Mouse (Mus musculus): ENCODE measurements around the gene Vmp1. TPM values are rescaled to one million over a fixed set of nuclear protein-coding genes. Genes with fewer than 3 reads are reported as not detected.

Gene Vmp1
- polyA plus RNA-seq (2017; shearing (Covaris generic)), result 179 TPM

DNA sequence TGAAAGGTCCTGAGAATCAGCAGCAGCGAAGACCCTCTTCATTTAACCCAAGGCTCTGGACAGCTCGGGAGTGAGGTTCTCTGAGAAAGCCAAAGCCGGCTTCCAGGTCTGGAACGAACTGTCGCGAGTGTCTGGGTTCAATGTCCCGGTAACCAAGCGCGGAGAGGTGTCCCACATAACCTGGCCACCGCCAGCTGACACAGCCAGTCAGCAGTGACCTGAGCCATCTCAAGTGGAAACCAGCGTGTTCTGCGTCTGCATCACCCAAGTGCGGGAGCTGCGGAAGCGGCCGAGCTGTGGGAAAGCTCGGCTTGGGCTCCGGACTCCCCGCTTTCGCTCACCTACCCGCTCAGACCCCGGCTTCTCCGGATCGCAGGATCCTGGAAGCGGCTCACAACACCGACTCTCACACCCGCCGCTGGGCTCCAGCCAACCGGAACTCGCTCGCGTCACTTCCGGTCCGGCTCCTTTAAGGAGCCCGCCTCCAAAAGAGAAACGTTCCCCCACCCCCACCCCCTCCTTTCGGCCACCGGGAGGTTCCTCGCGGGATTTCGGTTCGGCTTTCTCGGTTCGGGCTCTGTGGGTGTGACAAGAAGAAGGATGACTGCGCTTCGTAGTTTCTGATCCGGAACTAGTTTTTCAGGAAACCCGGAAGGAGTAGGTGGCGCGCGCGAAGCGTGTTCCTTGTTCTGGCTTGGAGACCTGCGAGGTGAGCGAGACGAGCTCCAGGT, at the start of gene Vmp1, which contains the start of gene Ptrh2:
TSS of gene Vmp1 (minus strand) at position 442 of the 731 bp plus-strand sequence.
TSS of gene Ptrh2 (plus strand) at position 591 of the 731 bp plus-strand sequence.

DNA sequence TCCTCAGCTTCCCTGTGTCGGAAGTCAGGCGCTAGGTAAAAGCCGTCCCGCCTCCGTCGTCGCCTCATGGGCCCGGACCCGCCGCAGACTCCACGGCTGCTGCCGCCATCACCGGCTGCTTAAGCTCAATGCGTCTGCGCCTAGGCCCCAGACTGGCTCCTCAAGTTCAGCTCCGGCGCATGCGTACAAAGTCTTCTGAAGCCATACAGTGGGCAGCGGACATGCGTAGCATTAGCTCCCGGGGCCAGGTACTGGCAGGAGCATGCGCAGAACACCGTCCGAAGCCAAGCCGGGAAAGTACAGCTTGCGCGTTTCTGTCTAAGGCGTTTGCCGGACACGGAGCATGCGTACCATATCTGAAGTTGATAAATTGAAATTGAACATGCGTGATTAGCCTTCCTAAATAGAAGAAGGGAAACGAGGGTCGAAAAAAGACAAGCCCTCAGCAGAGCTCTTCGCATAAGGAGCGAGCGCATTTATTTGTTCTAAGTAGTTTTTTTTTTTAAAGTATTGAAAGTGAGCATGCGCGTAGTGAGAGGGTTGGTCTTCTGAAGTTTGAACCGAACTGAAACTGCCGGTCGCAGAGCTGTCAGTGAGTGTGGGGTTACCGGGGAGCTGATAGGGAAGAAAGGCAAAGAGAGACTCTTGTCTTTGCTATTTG, 138.9 kb downstream of the Vmp1 start, which contains the start of the genes Rps6kb1 and Tubd1:
TSS of gene Rps6kb1 (minus strand) at position 167 of the 661 bp plus-strand sequence.
TSS of gene Tubd1 (plus strand) at position 353 of the 661 bp plus-strand sequence.

Other genes with a start within 250 kb of the Vmp1 start
- 45.4 TPM for gene Rnft1, start 199.2 kb downstream of the Vmp1 start, polyA plus RNA-seq (2017; shearing (Covaris generic))
- 63.4 TPM for gene Rps6kb1, start 139.0 kb downstream of the Vmp1 start, polyA plus RNA-seq (2017; shearing (Covaris generic))
- gene Tubd1, start 138.8 kb downstream of the Vmp1 start, polyA plus RNA-seq (2017; shearing (Covaris generic)), result 6.2 TPM
- gene Ptrh2, start 149 bp upstream of the Vmp1 start, polyA plus RNA-seq (2017; shearing (Covaris generic)), result 13.5 TPM
- gene Cltc, start 73.7 kb upstream of the Vmp1 start, polyA plus RNA-seq (2017; shearing (Covaris generic)), result 186 TPM
- 47.9 TPM for gene Dhx40, start 123.9 kb upstream of the Vmp1 start, polyA plus RNA-seq (2017; shearing (Covaris generic))

All from CD4-positive, CD25-positive, alpha-beta regulatory T cell, adult 9 weeks (primary cell).